Mouse (Mus musculus) CH12.LX (cell line): Measurements from ENCODE around the gene Setd3. TPM values are rescaled to one million over a fixed set of nuclear protein-coding genes. Genes with fewer than 3 reads are reported as not detected.

Experiments
- DNase-seq: peaks from one replicate; pipeline ENCODE4 v3.0.0-alpha.2; 2013; ENCODE audit errors: extremely low read depth
- H3K27ac ChIP-seq: 2 replicates; pipeline ENCODE4 v1.5.1; 2012; ENCODE audit warnings: low read depth, mild to moderate bottlenecking, control low read depth, moderate library complexity; ENCODE audit not compliant: insufficient read depth
- H3K27me3 ChIP-seq: replicated peaks from 2 replicates; pipeline ENCODE3; 2012; ENCODE audit warnings: inconsistent platforms
- H3K36me3 ChIP-seq, 2 experiments: replicated peaks in 1 of 2; 2 replicates each; pipeline versions ENCODE3 to v1.6.1; 2012; ENCODE audit warnings: inconsistent platforms in 1 of 2, low read length in 1 of 2, mild to moderate bottlenecking in 1 of 2, mixed read lengths in 1 of 2, moderate library complexity in 1 of 2; ENCODE audit not compliant: control insufficient read depth in 1 of 2, insufficient read depth in 1 of 2
- H3K4me1 ChIP-seq, 2 experiments: 2 replicates each; pipeline ENCODE4 v1.6.1; 2012; ENCODE audit warnings: inconsistent platforms in 1 of 2, moderate library complexity in 1 of 2; ENCODE audit not compliant: insufficient read depth in 2 of 2, control insufficient read depth in 1 of 2
- H3K4me2 ChIP-seq: 2 replicates; pipeline ENCODE4 v1.6.1; 2012; ENCODE audit warnings: low read depth, mild to moderate bottlenecking, control low read depth; ENCODE audit not compliant: poor library complexity, insufficient read depth, severe bottlenecking
- H3K4me3 ChIP-seq, 3 experiments: fragments of 150-350 bp in 1 of 3; sonication (generic) in 1 of 3; replicated peaks in 1 of 3; 2 replicates each; pipeline versions ENCODE3 to v1.5.1; 2011 to 2012; ENCODE audit warnings: low read depth in 2 of 3, low read length in 2 of 3, mild to moderate bottlenecking in 2 of 3, moderate library complexity in 2 of 3, control low read depth in 1 of 3, improper control_type of control experiment in 1 of 3, inconsistent platforms in 1 of 3, mixed read lengths in 1 of 3; ENCODE audit not compliant: poor library complexity in 1 of 3
- H3K79me2 ChIP-seq: replicated peaks from 2 replicates; pipeline ENCODE4 v1.6.1; 2012; ENCODE audit warnings: mild to moderate bottlenecking, moderate library complexity; ENCODE audit not compliant: control insufficient read depth, poor library complexity, insufficient read depth, severe bottlenecking; ENCODE audit errors: extremely low read depth
- H3K9ac ChIP-seq: 2 replicates; pipeline ENCODE4 v1.6.1; 2012; ENCODE audit warnings: low read depth, mild to moderate bottlenecking, control low read depth, moderate library complexity; ENCODE audit not compliant: insufficient read depth
- H3K9me3 ChIP-seq: replicated peaks from 2 replicates; pipeline ENCODE3; 2012; ENCODE audit warnings: low read length, inconsistent platforms, mixed read lengths
- BHLHE40 ChIP-seq: IDR thresholded peaks from 2 replicates; pipeline ENCODE4 v1.6.1; 2011; ENCODE audit warnings: mild to moderate bottlenecking, low read depth, low read length, improper control_type of control experiment
- CHD1 ChIP-seq: IDR thresholded peaks from 2 replicates; pipeline ENCODE4 v1.6.1; 2012; ENCODE audit warnings: low read depth, low read length, improper control_type of control experiment, inconsistent platforms
- CHD2 ChIP-seq: IDR thresholded peaks from 2 replicates; pipeline ENCODE4 v1.6.1; 2011; ENCODE audit warnings: low read length, improper control_type of control experiment
- CTCF ChIP-seq, 2 experiments: IDR thresholded peaks in 1 of 2; conservative IDR thresholded peaks in 1 of 2; 2 replicates each; pipeline ENCODE4 v1.5.1; 2011 to 2012; ENCODE audit warnings: low read depth in 2 of 2, low read length in 2 of 2, improper control_type of control experiment in 1 of 2, inconsistent platforms in 1 of 2, mild to moderate bottlenecking in 1 of 2, moderate library complexity in 1 of 2
- E2F4 ChIP-seq: IDR thresholded peaks from 2 replicates; pipeline ENCODE4 v1.6.1; 2011; ENCODE audit warnings: low read depth, low read length, improper control_type of control experiment; ENCODE audit not compliant: insufficient replicate concordance
- ELF1 ChIP-seq: IDR thresholded peaks from 2 replicates; pipeline ENCODE4 v1.6.1; 2014; ENCODE audit warnings: low read depth, mild to moderate bottlenecking, inconsistent platforms, low read length, improper control_type of control experiment
- EP300 ChIP-seq: IDR thresholded peaks from 2 replicates; pipeline ENCODE4 v1.6.1; 2011; ENCODE audit warnings: low read length, improper control_type of control experiment
- ETS1 ChIP-seq: conservative IDR thresholded peaks from 2 replicates; pipeline ENCODE4 v1.6.1; 2012; ENCODE audit warnings: low read depth, mild to moderate bottlenecking, inconsistent platforms, low read length, improper control_type of control experiment, moderate library complexity
- GABPA ChIP-seq: IDR thresholded peaks from 2 replicates; pipeline ENCODE4 v1.6.1; 2012; ENCODE audit warnings: low read depth, low read length, improper control_type of control experiment, inconsistent platforms; ENCODE audit not compliant: insufficient replicate concordance
- HCFC1 ChIP-seq: IDR thresholded peaks from 2 replicates; pipeline ENCODE4 v1.6.1; 2012; ENCODE audit warnings: low read depth, mild to moderate bottlenecking, inconsistent platforms, low read length, improper control_type of control experiment
- IRF4 ChIP-seq: IDR thresholded peaks from 2 replicates; pipeline ENCODE4 v1.6.1; 2014; ENCODE audit warnings: low read depth, mild to moderate bottlenecking, inconsistent platforms, low read length, improper control_type of control experiment
- JUN ChIP-seq: IDR thresholded peaks from 2 replicates; pipeline ENCODE4 v1.6.1; 2011; ENCODE audit warnings: low read depth, mild to moderate bottlenecking, low read length, improper control_type of control experiment, moderate library complexity; ENCODE audit not compliant: insufficient read depth
- JUND ChIP-seq: conservative IDR thresholded peaks from 2 replicates; pipeline ENCODE4 v1.6.1; 2011; ENCODE audit warnings: low read depth, low read length, improper control_type of control experiment
- KAT2A ChIP-seq: IDR thresholded peaks from 2 replicates; pipeline ENCODE4 v1.6.1; 2012; ENCODE audit warnings: low read length, improper control_type of control experiment, inconsistent platforms; ENCODE audit not compliant: insufficient replicate concordance
- MAFK ChIP-seq: IDR thresholded peaks from 2 replicates; pipeline ENCODE4 v1.6.1; 2011; ENCODE audit warnings: low read length, improper control_type of control experiment; ENCODE audit not compliant: insufficient replicate concordance
- MAX ChIP-seq: IDR thresholded peaks from 2 replicates; pipeline ENCODE4 v1.6.1; 2011; ENCODE audit warnings: low read length, improper control_type of control experiment
- MAZ ChIP-seq: IDR thresholded peaks from 2 replicates; pipeline ENCODE4 v1.6.1; 2012; ENCODE audit warnings: low read depth, mild to moderate bottlenecking, inconsistent platforms, low read length, improper control_type of control experiment, moderate library complexity
- MEF2A ChIP-seq: IDR thresholded peaks from 2 replicates; pipeline ENCODE4 v1.6.1; 2014; ENCODE audit warnings: low read depth, mild to moderate bottlenecking, inconsistent platforms, low read length, improper control_type of control experiment, borderline replicate concordance
- MXI1 ChIP-seq: IDR thresholded peaks from 2 replicates; pipeline ENCODE4 v1.6.1; 2011; ENCODE audit warnings: mild to moderate bottlenecking, low read depth, low read length, improper control_type of control experiment
- MYC ChIP-seq: IDR thresholded peaks from 2 replicates; pipeline ENCODE4 v1.6.1; 2011; ENCODE audit warnings: low read depth, mild to moderate bottlenecking, improper control_type of control experiment, low read length
- NELFE ChIP-seq: IDR thresholded peaks from 2 replicates; pipeline ENCODE4 v1.6.1; 2011; ENCODE audit warnings: low read depth, low read length, improper control_type of control experiment
- NRF1 ChIP-seq: IDR thresholded peaks from 2 replicates; pipeline ENCODE4 v1.6.1; 2014; ENCODE audit warnings: low read depth, mild to moderate bottlenecking, inconsistent platforms, low read length, improper control_type of control experiment, moderate library complexity
- PAX5 ChIP-seq: IDR thresholded peaks from 2 replicates; pipeline ENCODE4 v1.6.1; 2012; ENCODE audit warnings: low read length, inconsistent platforms, mixed read lengths
- POLR2A ChIP-seq: IDR thresholded peaks from 2 replicates; pipeline ENCODE4 v1.6.1; 2011; ENCODE audit warnings: low read depth, mild to moderate bottlenecking, improper control_type of control experiment, low read length
- POLR2AphosphoS2 ChIP-seq: IDR thresholded peaks from 2 replicates; pipeline ENCODE4 v1.6.1; 2011; ENCODE audit warnings: low read depth, low read length, improper control_type of control experiment
- RAD21 ChIP-seq: IDR thresholded peaks from 2 replicates; pipeline ENCODE4 v1.6.1; 2011; ENCODE audit warnings: low read depth, mild to moderate bottlenecking, low read length, improper control_type of control experiment, moderate library complexity
- RCOR1 ChIP-seq: conservative IDR thresholded peaks from 2 replicates; pipeline ENCODE4 v1.6.1; 2012; ENCODE audit warnings: low read depth, mild to moderate bottlenecking, inconsistent platforms, low read length, improper control_type of control experiment
- SIN3A ChIP-seq: IDR thresholded peaks from 2 replicates; pipeline ENCODE4 v1.6.1; 2012; ENCODE audit warnings: low read length, improper control_type of control experiment, inconsistent platforms
- SMC3 ChIP-seq: IDR thresholded peaks from 2 replicates; pipeline ENCODE4 v1.6.1; 2011; ENCODE audit warnings: low read depth, low read length, improper control_type of control experiment
- TBP ChIP-seq: conservative IDR thresholded peaks from 2 replicates; pipeline ENCODE4 v1.6.1; 2011; ENCODE audit warnings: low read depth, low read length, improper control_type of control experiment
- TCF12 ChIP-seq: IDR thresholded peaks from 2 replicates; pipeline ENCODE4 v1.6.1; 2014; ENCODE audit warnings: low read depth, mild to moderate bottlenecking, inconsistent platforms, low read length, improper control_type of control experiment
- UBTF ChIP-seq: IDR thresholded peaks from 2 replicates; pipeline ENCODE4 v1.6.1; 2012; ENCODE audit warnings: low read depth, mild to moderate bottlenecking, inconsistent platforms, low read length, improper control_type of control experiment, moderate library complexity
- USF1 ChIP-seq: IDR thresholded peaks from 2 replicates; pipeline ENCODE4 v1.6.1; 2014; ENCODE audit warnings: low read depth, mild to moderate bottlenecking, inconsistent platforms, low read length, improper control_type of control experiment
- USF2 ChIP-seq: conservative IDR thresholded peaks from 2 replicates; pipeline ENCODE4 v1.6.1; 2011; ENCODE audit warnings: low read depth, low read length, improper control_type of control experiment
- ZC3H11A ChIP-seq: IDR thresholded peaks from 2 replicates; pipeline ENCODE4 v1.6.1; 2012; ENCODE audit warnings: low read depth, mild to moderate bottlenecking, inconsistent platforms, low read length, improper control_type of control experiment
- ZKSCAN1 ChIP-seq: IDR thresholded peaks from 2 replicates; pipeline ENCODE4 v1.6.1; 2012; ENCODE audit warnings: low read depth, inconsistent platforms, low read length, improper control_type of control experiment, borderline replicate concordance
- ZMIZ1 ChIP-seq: IDR thresholded peaks from 2 replicates; pipeline ENCODE4 v1.6.1; 2012; ENCODE audit warnings: low read depth, mild to moderate bottlenecking, inconsistent platforms, low read length, improper control_type of control experiment
- ZNF384 ChIP-seq: IDR thresholded peaks from 2 replicates; pipeline ENCODE4 v1.6.1; 2012; ENCODE audit warnings: low read depth, low read length, improper control_type of control experiment, inconsistent platforms
- dilution Hi-C: fragments of 300-500 bp; cut with MboI; formaldehyde crosslinking; loops from 2 replicates; pipeline ENCODE4 v1.14.3; 2020; ENCODE audit warnings: low sequenced_read_pairs; ENCODE audit not compliant: extremely low pct_unique_long_range_greater_than_20kb, extremely low pct_ligation_motif_present
- in situ Hi-C: fragments of 300-500 bp; cut with MboI; formaldehyde crosslinking; loops from 3 replicates; pipeline ENCODE4 v1.14.3; 2019; ENCODE audit warnings: low sequenced_read_pairs, low pct_ligation_motif_present, low pct_unique_long_range_greater_than_20kb, mixed read lengths
- polyA plus RNA-seq: library from polyadenylated mRNA; unstranded; fragments of >175 nt; gene quantifications from 2 replicates; pipeline ENCODE4 v1.2.1, GENCODE M21; 2012; ENCODE audit warnings: low read depth; ENCODE audit not compliant: insufficient read length
- total RNA-seq, 2 experiments: library from RNA; depleted of rRNA; stranded (reverse); fragments of 300-350 nt in 1 of 2; fragments of >200 nt in 1 of 2; gene quantifications; 2 replicates each; pipeline ENCODE4 v1.2.3; 2012 to 2014

Gene Setd3
- total and polyA plus RNA-seq, 3 experiments, result 44.3 to 65.9 (median 55.8) TPM

GRCm38 (mm10) chr12:108174606-108175505, 4.3 kb downstream of the Setd3 start:
- dilution Hi-C loops, result no loop called here
- DNase-seq, result no peak
- Histone ChIP-seq H3K79me2 (peaks cover 74% of the 10 kb centered on the region), H3K27me3 (no peaks in the 10 kb centered on the region), H3K27ac (no peak overlapping the region), H3K9me3 (no peaks in the 10 kb centered on the region), H3K4me3 (peak overlapping the region in 1 of 3 experiments; percentile 56), H3K4me2 (peak overlapping the region; percentile 79), H3K9ac (peak overlapping the region; percentile 49), H3K36me3 (peaks cover 0 to 3% of the 10 kb centered on the region in 2 experiments), H3K4me1 (peaks cover 19 to 78% of the 10 kb centered on the region in 2 experiments)
- in situ Hi-C loops, result no loop called here
- TF ChIP-seq MAZ (no peak), USF2 (no peak), MAX (no peak), ZMIZ1 (no peak), UBTF (no peak), SIN3A (peak; percentile 59; the same call in 1 of the 2 replicates), CHD2 (no peak), MXI1 (peak; percentile 46; the same call in 1 of the 2 replicates), SMC3 (no peak), JUN (no peak), RAD21 (no peak), NELFE (no peak), TCF12 (no peak), JUND (no peak), CHD1 (peak; percentile 55; the same call in 1 of the 2 replicates), TBP (no peak), POLR2A (no peak), EP300 (peak; percentile 70), MAFK (no peak), USF1 (no peak), ZC3H11A (no peak), ZKSCAN1 (no peak), IRF4 (peak; percentile 78), ELF1 (no peak), MYC (no peak), RCOR1 (no peak), ETS1 (no peak), ZNF384 (no peak), PAX5 (no peak), HCFC1 (0 out of 2 replicates have a peak, but pooled peaks have one; percentile 13), NRF1 (no peak), GABPA (no peak), CTCF (conservative IDR thresholded peaks at IDR 0.05 in 1 of 2, IDR thresholded peaks at IDR 0.05 in 1 of 2; ENCODE audit: low read depth in 2 of 2, low read length in 2 of 2) (no peak), MEF2A (no peak), E2F4 (no peak), KAT2A (no peak), POLR2AphosphoS2 (no peak), BHLHE40 (no peak)
